ENCODE assay signal across 14 mouse cellular contexts in genomic region chr5:35311738-35312250, GRCm38 (mm10). TPM values are rescaled to one million over a fixed set of nuclear protein-coding genes. Genes with fewer than 3 reads are reported as not detected.
A peak's percentile ranks its signal among the peaks of the same experiment; 100 is the strongest.
DNase-seq lines count a peak whose midpoint lies in the region.
"Had no signal": no experiment of that assay in that cellular context is flagged by ENCODE, and none has a peak within 500 bp of the region (broad histone marks: within the 10 kb centered on the region; RNA-seq: fewer than 3 reads in every experiment).

No protein-coding gene starts in this region.

- intact Hi-C loops in left cerebral cortex, postnatal 4 days (cut with DNase I): no loop called here
- intact Hi-C loops in left cerebral cortex, postnatal 36 days (cut with DNase I): no loop called here

- DNase-seq in left cerebral cortex, postnatal 4 days: peak; percentile 39
- no peak for DNase-seq in left cerebral cortex, postnatal 36 days (ENCODE audit: low spot score in 2 of 2)
- DNase-seq in cerebellum, adult 8-10 months: peak; percentile 39
- DNase-seq in cerebellum, adult 9-11 months: peak; percentile 70
- peak; percentile 30 to 48 for DNase-seq in cerebellum, postnatal 36 days
- no peak for DNase-seq in right cerebral cortex, postnatal 10 days (ENCODE audit: low spot score in 2 of 2)
- DNase-seq in ovary, adult 18-20 months (ENCODE audit: low spot score): no peak
- DNase-seq: adrenal gland, adult 8-10 months; adrenal gland, postnatal 36 days; gastrocnemius, postnatal 14 days; heart, adult 2 months; heart, postnatal 14 days; kidney, adult 11 months had no signal

RNA-seq across cellular contexts. Expression of gene Adra2c, which starts 33.7 kb away (rescaled TPM):
- total RNA-seq in left cerebral cortex, postnatal 4 days (2021): 1 to 10 TPM; 6.4 to 7.8 TPM
- total RNA-seq in left cerebral cortex, postnatal 36 days (2021): 10 to 100 TPM; 22.9 to 24.1 TPM
- total RNA-seq: hematopoietic stem cell, adult 5-6 weeks had no signal

Comparison
In these comparisons a context has a peak if more than half of its experiments do, and no peak if none do; other contexts are left out.
1. DNase-seq: peak in left cerebral cortex, postnatal 4 days (single experiment), cerebellum, adult 8-10 months (single experiment), cerebellum, adult 9-11 months (single experiment) and cerebellum, postnatal 36 days (2 of 2); none in left cerebral cortex, postnatal 36 days (0 of 2), right cerebral cortex, postnatal 10 days (0 of 2) and ovary, adult 18-20 months (single experiment).